Mouse (Mus musculus) cerebellum, adult 9-10 months (tissue): ENCODE measurements around the gene Kcnj14.
A peak's percentile ranks its signal among the peaks of the same experiment; 100 is the strongest.

Experiments used
- DNase-seq: peaks from one replicate; pipeline ENCODE4 v3.0.0; 2022

Gene Kcnj14

DNA sequence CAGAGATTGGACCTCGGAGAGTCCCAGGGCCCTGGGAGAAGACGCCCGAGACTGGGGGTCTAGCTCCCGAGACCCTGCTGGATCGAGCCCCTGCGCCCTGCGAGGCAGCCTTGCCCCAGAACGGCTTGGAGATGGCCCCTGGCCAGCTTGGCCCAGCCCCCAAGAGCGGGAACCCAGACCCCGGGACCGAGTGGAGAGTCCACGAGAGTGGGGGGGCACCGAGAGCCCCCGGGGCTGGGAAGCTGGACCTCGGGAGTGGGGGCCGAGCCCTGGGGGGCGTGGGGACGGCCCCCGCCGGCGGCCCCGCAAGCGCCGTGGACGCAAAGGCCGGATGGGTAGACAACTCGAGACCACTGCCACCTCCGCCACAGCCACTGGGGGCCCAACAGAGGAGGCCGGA, 29.6 kb downstream of the Kcnj14 start:
- peak; percentile 29 for DNase-seq

DNA sequence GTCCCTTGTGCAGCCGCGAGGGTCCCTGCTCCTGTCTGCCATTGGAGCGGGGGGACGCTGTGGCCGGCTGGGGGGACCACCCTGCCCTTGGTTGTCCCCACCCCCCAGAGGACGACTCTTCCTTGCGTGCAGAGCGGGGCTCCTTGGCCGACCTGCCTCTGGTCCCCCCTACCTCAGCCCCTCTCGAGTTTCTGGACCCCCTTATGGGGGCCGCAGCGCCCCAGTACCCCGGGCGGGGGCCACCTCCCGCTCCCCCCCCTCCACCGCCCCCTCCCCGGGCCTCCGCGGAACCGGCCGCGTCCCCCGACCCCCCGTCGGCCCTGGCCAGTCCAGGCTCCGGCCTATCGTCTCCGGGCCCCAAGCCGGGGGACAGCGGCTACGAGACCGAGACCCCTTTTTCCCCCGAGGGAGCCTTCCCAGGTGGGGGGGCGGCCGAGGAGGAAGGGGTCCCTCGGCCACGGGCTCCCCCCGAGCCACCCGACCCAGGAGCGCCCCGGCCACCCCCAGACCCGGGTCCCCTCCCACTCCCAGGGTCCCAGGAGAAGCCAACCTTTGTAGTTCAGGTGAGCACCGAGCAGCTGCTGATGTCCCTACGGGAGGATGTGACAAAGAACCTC, 30.5 kb downstream of the Kcnj14 start:
- peak; percentile 15 for DNase-seq

DNA sequence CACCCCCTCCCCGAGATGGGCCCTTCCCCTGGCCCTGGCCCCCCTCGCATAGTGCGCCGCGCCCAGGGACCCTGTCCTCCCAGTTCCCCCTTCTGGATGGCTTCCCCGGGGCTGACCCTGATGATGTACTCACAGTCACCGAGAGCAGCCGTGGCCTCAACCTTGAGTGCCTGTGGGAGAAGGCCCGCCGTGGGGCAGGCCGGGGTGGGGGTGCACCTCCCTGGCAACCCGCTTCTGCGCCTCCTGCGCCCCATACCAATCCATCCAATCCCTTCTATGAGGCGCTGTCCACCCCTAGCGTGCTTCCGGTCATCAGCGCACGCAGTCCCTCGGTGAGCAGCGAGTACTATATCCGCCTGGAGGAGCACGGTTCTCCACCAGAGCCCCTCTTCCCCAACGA, 31.3 kb downstream of the Kcnj14 start:
- no peak for DNase-seq

DNA sequence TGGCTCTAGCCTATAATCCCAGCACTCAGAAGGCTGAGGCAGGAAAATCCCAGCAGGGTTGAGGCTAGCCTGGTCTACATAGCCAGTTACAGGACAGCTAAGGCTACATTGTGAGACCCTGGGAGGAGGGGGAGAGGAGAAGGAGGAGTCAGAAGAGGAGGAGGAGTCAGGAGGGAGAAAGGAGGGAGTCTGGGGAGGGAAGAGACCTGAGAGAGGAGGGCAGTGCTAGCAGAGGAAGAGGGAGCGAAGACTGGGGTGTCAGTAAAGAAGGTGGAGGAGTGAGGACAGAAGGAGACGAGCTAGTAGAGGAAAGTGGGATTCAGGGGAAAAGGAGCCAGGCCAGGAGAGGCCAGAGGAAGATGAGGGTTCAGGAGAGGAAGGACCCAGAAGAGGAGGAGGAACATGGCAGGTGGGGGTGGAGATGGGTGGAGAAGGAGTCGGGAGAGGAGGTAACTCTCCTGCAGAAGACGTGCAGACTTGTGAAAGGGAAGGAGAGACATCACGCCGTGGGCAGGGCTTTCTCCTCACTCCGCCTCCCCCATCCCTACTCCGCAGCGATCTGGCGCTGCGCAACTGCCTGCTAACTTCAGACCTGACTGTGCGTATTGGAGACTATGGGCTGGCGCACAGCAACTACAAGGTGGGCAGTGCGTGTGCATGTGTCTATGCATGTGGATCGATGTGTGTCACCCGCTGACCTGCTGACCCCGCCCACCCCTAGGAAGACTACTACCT, 32.7 kb downstream of the Kcnj14 start:
- peak; percentile 26 for DNase-seq

DNA sequence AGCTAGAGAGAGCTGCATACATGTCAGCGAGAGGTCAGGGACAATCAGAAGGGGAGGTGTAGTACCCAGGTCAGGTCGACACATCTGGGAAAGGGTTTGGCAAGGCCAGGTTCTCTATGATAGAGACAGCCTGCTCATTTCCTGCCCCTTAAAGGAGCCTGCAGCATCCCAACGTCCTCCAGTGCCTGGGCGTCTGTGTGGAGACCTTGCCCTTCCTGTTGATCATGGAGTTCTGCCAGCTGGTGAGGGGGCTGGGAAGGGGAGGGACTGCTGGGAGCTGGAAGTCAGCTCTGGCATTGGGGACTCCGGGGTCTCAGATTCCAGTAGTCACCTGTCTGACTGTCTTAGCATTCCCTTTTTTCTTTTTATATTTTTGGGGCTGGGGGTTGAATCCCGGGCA, 33.9 kb downstream of the Kcnj14 start:
- DNase-seq: peak; percentile 28

DNA sequence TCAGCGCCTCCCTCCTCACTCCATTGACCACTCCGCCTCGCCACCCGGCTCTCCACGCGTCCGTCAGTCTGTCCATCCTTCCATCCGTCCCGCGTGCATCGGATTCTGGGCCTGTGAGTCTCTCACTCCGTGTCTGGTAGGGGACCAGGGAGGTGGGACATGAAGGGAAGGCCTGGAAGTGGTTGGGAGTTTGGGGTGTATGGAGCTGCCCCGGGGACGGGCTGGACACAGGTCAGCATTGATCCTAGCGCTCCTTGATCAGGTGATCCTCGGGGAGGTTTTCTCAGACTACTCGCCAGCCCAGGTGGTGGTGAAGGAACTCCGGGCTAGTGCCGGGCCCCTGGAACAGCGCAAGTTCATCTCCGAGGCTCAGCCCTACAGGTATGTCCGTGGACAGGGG, 36.9 kb downstream of the Kcnj14 start:
- DNase-seq: peak; percentile 68

DNA sequence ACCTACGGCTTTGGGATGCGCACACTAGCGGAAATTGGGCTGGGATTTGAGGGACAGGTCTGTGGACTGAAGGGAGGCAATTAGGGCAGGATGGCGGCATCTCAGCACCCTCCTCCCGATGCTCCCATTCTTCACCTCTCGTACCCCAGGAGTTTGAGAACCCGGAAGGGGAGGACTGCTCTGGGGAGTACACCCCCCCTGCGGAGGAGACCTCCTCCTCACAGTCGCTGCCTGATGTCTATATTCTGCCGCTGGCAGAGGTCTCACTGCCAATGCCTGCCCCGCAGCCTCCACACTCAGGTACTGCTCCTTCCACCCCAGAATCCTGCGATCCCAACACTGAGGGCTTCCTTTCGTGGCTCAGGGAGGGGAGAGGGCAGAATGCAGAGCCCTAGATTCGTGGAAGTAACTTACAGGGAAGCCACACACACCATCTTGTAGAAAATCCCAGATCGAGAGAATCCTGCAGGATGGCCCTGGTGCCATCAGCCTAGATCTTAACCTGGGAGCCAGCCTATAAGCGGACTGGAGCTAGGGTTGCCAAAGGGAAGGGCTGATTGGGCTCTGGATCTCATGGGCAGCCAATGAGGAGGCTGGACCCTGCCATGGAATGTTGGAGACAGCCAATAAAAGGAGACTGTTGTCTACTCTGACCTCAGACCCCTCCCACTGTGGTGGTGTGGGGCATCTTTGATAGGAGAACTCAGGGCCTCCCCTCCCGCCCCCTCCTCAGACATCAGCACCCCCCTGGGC, 37.7 kb downstream of the Kcnj14 start:
- DNase-seq: peak; percentile 85

DNA sequence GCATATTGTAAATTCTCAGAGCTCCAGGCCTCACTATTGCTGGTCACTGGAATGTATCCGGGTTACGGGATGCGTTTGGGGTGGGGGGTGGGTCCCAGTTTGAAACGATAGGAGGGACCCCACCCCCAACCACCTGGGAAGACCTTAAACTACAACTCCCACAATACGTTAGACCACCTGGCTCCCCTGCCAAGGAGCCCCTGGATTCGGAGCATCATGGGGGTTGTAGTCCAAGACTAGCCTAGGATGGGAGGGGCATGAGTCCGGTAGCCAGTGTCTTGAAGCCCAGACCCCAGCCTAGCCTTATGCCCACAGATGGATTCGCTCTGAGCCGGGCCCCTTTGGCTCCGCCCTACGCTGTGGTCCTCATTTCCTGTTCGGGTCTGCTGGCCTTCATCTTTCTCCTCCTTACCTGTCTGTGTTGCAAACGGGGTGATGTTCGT, 38.4 kb downstream of the Kcnj14 start:
- peak; percentile 87 for DNase-seq

DNA sequence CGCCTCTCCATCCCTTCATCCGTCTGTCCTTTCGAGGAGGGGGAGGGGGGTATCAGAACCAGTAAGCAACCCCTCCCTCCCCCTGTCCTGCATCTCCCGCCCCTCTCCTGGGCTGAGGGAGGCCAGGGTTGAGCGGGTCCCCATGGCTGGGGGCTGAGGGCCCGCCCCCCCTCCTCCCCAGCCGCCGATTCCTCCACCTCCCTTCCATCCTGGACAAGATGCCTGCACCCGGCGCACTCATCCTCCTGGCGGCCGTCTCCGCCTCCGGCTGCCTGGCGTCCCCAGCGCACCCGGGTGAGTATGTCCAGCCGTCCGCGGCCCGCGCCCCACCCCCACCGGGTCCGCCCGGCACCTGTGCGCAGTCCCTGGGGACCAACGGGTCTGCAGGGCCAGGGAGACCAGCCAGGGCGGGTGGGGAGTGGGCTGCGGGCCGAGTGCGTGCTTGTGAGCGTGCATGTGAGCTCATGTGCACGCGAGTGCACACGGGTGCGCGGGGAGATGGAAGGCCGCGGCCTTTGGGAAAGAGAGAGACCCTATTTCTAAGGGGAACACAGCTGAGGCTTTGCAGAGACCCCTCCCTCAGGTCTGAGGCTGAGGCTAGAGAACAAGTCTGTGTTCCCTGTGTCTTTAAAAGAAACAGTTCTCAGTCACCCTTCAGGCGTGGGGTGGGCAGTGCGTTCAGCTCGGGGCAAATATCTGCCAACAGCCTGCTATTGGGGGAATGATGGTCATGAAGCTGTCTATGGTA, 39.0 kb downstream of the Kcnj14 start:
- DNase-seq: peak; percentile 79

DNA sequence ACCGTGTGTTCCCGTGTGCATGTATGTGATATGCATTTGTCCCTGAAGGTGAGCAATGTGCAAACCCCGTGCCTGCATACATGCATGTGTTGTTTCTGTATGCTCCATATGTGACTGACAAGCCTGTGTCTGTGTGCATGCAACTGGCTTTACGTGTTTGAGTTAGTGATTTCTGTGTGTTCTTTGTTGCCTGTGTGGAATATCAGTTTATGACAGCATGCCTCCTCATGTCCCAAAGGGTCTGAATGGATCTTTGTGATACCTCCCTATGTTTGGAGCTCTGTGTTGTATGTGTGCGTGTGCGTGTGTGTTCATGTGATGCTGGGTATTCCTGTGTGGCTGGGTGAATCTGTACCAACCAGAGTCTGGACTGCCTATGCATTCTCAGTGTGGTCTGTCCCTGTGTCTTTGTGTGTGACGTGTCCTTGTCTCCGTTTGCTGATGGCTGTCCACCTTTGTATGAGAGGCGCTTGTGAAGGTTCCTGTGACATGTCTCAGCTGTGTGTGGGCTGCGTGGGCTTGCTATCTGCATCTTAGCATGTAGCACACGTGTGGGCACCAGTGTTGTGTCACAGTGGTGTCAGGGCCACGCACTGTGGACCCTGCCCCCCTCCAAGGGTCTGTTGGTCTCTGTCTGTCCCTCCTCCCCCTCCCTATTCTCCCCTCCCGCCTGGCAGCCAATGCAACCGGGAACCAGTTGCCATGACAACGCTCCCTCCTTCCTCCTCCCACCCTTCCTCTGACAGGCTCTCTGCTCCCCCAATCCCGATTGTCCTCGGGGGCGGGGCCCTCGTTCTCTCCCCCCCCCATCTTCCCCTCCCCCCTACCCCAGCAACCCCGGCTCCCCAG, 39.8 kb downstream of the Kcnj14 start, which contains the start of gene Sult2b1:
Gene Sult2b1, minus strand, starts transcription at position 146 of the 849 bp plus-strand sequence.
- DNase-seq: peak; percentile 96

DNA sequence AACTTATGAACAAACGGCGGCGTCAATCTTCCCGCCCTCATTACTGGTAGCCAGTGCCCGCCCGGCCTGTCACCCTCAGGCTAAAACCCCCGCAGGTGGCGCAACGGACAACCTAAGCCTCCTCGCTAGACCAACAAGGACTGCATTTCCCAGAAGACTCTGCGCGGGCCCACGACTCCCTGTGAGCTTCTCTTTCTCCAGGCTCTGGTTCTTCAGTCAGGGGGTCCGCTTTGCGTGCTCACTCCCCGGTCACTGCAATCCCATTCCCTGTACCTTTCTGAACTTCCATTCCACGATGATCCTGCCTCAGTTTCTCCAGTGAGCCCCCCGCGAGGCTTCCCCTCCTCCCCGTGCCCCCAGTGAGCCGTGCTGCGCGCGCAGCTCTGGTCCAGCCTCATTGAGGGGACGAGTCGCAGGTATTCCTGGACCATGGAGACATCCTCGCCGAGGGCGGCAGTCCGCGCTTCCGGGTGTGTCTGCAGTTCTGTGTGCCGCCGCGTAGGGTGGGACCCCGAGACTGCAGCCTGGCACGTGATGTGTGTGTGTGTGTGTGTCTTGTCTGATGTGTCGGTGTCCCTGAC, 41.0 kb downstream of the Kcnj14 start, which contains the start of gene Lmtk3:
Gene Lmtk3, plus strand, starts transcription at position 228 of the 581 bp plus-strand sequence.
- DNase-seq: peak; percentile 89

DNA sequence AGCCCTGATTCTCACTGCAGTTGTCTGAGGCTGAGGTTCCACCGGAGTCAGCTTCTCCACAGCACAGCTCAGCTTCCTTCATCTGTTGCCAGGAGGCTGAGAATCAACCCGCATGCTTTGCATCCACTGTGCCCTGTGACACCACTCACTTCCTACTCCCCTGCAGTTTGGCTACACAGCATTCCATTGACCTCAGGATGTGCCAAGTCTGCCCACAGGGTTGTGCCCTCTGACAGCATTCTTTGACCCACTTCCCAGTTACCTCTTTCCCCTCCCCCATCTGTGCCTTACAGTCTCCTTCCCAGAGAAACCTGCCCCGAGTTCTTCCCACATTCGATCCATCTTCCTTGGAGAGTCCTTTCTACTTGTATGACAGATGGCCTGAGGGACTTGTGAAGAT, 42.3 kb downstream of the Kcnj14 start:
- peak; percentile 63 for DNase-seq

DNA sequence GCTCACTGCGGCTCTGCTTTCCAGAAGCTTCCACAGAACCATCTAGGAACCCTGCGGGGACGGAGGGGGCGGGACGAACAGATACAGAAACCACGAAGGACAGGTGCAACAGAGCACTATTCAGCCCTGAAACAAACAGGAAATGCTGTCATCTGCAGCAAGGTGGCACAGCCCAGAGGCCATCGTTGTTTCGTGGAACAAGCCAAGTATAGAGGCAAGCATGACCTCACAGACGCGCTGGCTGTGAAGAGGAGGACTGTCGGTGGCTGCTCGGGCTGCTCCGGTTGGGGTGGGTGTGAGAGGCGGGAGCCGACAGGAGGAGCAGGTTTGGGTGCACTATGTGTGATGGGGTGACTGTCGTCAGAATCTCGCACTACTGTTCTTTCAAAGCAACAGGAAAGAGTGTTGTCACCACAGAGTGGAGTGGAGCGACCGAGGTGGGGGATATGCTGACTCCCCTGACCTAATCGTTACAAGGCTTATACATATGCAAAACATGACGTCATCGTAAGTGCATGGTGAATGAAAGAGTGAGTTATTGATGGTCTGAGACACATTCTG, 45.4 kb downstream of the Kcnj14 start:
- peak; percentile 14 for DNase-seq

DNA sequence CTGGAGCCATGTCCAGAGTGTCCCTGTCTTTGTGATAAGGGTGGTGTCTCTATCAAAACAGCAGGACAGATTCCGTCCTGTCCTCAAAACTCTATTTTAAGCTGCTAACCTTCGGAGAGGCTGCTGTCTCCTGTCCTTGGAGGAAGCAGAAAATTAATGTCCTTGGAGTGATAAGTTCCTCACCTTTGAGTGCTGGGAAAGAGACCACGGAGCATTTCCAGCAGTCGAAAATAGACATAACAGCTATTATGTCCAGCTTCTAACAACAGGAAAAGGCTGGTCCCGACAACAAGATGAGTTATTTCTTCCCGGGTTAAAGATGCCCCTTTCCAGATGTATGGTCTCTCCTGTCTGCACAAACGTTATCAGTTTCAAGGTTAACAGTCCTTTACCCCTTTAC, 49.3 kb downstream of the Kcnj14 start:
- no peak for DNase-seq

DNA sequence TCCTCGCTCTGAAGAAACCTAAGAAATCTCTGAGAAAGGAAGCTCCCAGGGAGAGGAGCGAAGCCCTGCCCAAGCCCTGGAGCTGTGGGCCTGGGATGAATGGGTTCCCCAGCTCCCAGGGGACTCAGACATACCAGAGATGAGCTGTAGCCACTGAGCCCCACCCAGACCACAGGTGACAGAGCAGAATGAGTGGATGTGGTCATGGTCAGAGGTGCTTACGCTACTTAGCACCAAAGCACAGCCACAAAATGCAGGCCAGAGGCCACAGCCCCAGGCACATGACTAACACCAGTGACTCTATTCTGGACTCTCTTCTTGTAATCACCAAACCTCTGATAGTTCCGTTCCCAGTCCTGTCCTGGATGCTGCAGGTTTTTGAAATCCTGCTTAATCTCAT, 53.5 kb downstream of the Kcnj14 start:
- DNase-seq: no peak

DNA sequence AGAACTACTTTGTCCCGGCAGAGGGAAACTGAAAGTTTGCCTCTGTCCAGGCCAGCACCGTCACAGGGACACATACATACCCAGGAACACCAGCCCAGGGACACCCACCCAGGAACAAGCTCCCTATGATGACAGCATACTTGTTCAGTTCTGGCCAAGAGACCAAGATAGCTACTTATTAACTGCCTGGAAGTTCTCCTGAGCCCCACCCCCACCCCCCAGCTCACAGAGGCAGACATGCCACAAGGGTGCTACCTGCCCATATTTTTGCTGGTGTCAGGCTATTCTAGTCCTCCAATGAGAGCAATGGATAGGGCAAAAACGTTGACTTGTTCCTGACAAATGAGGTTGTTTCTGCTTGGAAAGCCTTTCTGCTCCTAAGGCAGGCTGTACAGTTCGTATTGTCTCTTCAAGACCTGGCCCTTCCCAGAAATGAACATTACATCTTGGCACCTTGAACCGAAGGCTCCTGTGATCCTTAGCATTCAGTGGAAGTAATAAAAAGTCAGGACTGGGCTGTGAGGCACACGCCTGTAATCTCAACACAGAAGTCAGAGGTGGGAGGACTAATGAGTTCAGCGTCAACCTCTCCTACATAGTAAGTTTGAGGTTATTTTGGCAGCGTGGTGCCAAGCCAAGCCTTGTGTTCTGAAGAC, 54.0 kb downstream of the Kcnj14 start:
- no peak for DNase-seq

DNA sequence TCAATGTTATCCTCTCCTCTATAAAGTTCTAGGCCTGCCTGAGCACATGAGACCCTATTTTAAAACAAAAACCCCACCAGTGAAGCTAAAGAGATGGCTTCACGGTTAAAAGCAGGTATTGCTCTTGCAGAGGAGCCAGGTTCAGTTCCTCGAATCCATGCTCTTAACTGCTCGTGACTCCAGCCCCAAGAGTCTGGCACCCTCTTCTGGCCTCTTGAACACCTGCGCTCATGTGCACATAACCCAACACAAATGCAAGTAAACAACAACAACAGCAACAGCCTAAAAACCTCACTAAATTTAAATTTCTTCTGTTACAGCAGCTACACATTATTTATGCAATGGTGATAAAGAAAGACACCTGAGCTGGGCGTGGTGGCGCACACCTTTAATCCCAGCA, 57.1 kb downstream of the Kcnj14 start:
- no peak for DNase-seq

DNA sequence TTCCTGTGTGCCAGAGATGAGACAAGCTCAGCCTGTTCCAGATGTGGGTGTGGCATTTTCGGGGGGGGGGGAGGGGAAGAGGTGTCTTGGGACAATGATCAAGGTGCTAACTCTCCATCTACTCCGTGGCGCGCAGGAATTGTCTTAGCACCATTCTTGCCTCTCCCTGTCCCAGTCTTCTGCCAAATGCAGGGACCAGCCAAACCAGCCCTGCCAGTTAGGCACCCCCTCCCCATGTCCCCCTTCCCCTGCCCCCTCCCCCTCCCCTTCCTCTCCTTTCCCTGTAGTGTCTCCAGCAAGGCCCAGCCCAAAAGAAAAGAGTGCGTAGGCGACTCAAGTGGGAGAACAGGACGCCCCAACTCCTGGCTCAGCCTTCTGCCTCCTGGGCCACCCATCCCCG, 57.8 kb downstream of the Kcnj14 start:
- no peak for DNase-seq
